Mouse (Mus musculus) spleen, adult 2 months (tissue): ENCODE results near the gene Nat8f1.
"Not testable (repeated sequence)": the region's sequence is repeated elsewhere in the genome, so short reads cannot be mapped to it uniquely, and the experiment has no call there.

Source experiments
- CTCF ChIP-seq: fragments of 200-500 bp; IDR thresholded peaks from 2 replicates; pipeline ENCODE4 v1.5.1; 2011; ENCODE audit warnings: mild to moderate bottlenecking, inconsistent platforms; ENCODE audit not compliant: insufficient read depth, insufficient read length, insufficient replicate concordance; ENCODE audit errors: extremely low read depth
- POLR2A ChIP-seq: fragments of 200-500 bp; IDR thresholded peaks from 2 replicates; pipeline ENCODE4 v1.6.1; 2011; ENCODE audit warnings: low read depth, low read length, inconsistent platforms

DNA sequence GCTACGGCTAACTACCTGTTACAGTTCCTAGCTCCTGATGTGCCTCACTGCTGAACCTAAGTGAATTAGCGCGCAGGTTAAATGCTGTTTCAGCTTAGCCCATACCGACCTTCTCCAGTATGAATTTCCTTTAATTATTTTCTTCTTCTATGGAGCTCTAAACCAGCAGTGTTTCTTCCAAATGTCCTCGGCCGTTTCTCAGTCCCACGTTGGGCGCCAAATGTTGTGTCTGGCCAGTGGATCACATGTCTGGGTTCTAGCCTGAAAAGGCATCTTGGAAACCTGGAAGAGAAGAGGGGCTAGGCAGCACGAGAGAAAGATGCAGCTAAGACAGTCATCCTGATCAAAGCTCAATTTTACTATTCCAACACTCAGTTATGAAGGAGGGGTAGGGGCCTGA, 32.2 kb downstream of the Nat8f1 start:
- TF ChIP-seq POLR2A, CTCF: not testable (repeated sequence)
